Mouse (Mus musculus) heart, embryonic 15.5 days (tissue): ENCODE measurements around the gene Camta1. TPM values are rescaled to one million over a fixed set of nuclear protein-coding genes. Genes with fewer than 3 reads are reported as not detected.
A peak's percentile ranks its signal among the peaks of the same experiment; 100 is the strongest.
"Not testable (repeated sequence)": the region's sequence is repeated elsewhere in the genome, so short reads cannot be mapped to it uniquely, and the experiment has no call there.

Experiments used
- ATAC-seq: fragments of 200-750 bp; cut with Nextera tagmentation; replicated peaks from 2 replicates; pipeline ENCODE4 v1.8.0; 2017; ENCODE audit warnings: low read depth, moderate TSS enrichment; ENCODE audit not compliant: insufficient number of reproducible peaks, insufficient read depth, low FRiP score
- H3K27ac ChIP-seq: fragments of 300-500 bp; sonication (generic); 2 replicates; pipeline ENCODE4 v1.5.1; 2015; ENCODE audit warnings: mild to moderate bottlenecking, inconsistent platforms
- H3K27me3 ChIP-seq: fragments of 300-500 bp; sonication (generic); 2 replicates; pipeline ENCODE4 v1.6.1; 2015; ENCODE audit warnings: inconsistent platforms
- H3K36me3 ChIP-seq: fragments of 300-500 bp; sonication (generic); 2 replicates; pipeline ENCODE4 v1.6.1; 2015; ENCODE audit warnings: mild to moderate bottlenecking, inconsistent platforms
- H3K4me1 ChIP-seq: fragments of 300-500 bp; sonication (generic); replicated peaks from 2 replicates; pipeline ENCODE4 v1.6.1; 2015; ENCODE audit warnings: inconsistent platforms
- H3K4me2 ChIP-seq: fragments of 300-500 bp; sonication (generic); 2 replicates; pipeline ENCODE4 v1.6.1; 2015; ENCODE audit warnings: inconsistent platforms, mild to moderate bottlenecking, moderate library complexity
- H3K4me3 ChIP-seq: fragments of 300-500 bp; sonication (generic); 2 replicates; pipeline ENCODE4 v1.5.1; 2015; ENCODE audit warnings: mild to moderate bottlenecking, inconsistent platforms
- H3K9ac ChIP-seq: fragments of 300-500 bp; sonication (generic); 2 replicates; pipeline ENCODE4 v1.6.1; 2015; ENCODE audit warnings: mild to moderate bottlenecking, inconsistent platforms
- H3K9me3 ChIP-seq: fragments of 300-500 bp; sonication (generic); replicated peaks from 2 replicates; pipeline ENCODE4 v1.6.1; 2016; ENCODE audit warnings: inconsistent platforms
- WGBS: fragments of 180-500 bp; shearing (Covaris S2); methylation state at CpG from one replicate; pipeline ENCODE4 v1.1.7; 2015; ENCODE audit warnings: mixed read lengths; 5-methylcytosine and 5-hydroxymethylcytosine counted together
- polyA plus RNA-seq: library from polyadenylated mRNA; unstranded; fragments of >200 nt; fragmentation: Nextera tagmentation; extraction: Ambion mirVana; gene quantifications from 2 replicates; pipeline ENCODE4 v1.2.1, GENCODE M21; 2015

Gene Camta1
- polyA plus RNA-seq, 1 experiment from 2014 or later, result 165 TPM

- peak overlapping the region; percentile 70 for H3K4me3 ChIP-seq
- no peaks in the 10 kb centered on the region for H3K36me3 ChIP-seq
- 45% methylated on average over 10 of the region's 10 CpGs for WGBS
- H3K27me3 ChIP-seq, result no peaks in the 10 kb centered on the region
- peak overlapping the region; percentile 86 for H3K27ac ChIP-seq
- no peak for ATAC-seq
- H3K9ac ChIP-seq, result peak overlapping the region; percentile 68
- H3K4me2 ChIP-seq, result peak overlapping the region; percentile 69
- H3K9me3 ChIP-seq, result no peaks in the 10 kb centered on the region
- peaks cover 13% of the 10 kb centered on the region for H3K4me1 ChIP-seq
These were observed 946.3 kb downstream of the Camta1 start for GRCm38 (mm10) chr4:150915181-150915906.

- Histone ChIP-seq H3K9me3 (no peaks in the 10 kb centered on the region), H3K27me3 (no peaks in the 10 kb centered on the region), H3K4me3 (peak within 1 kb of the TSS; percentile 70), H3K4me1 (peaks cover 17% of the 10 kb centered on the region), H3K4me2 (peak within 1 kb of the TSS; percentile 69), H3K36me3 (no peaks in the 10 kb centered on the region), H3K27ac (peak within 1 kb of the TSS; percentile 86), H3K9ac (peak within 1 kb of the TSS; percentile 68)
- ATAC-seq, result peak; percentile 83
- 0% methylated on average over 48 of the region's 48 CpGs for WGBS
These were observed 947.4 kb downstream of the Camta1 start, which contains the start of the genes Park7 and Tnfrsf9 for GRCm38 (mm10) chr4:150914290-150914733. Gene Park7, minus strand, starts transcription at chr4:150914437. Gene Tnfrsf9, plus strand, starts transcription at chr4:150914562.

GRCm38 (mm10) chr4:150913743-150914142 lies 947.9 kb downstream of the Camta1 start:
- Histone ChIP-seq H3K27me3 (no peaks in the 10 kb centered on the region), H3K9me3 (no peaks in the 10 kb centered on the region), H3K9ac (peak overlapping the region; percentile 68), H3K27ac (peak overlapping the region; percentile 86), H3K4me1 (peaks cover 20% of the 10 kb centered on the region), H3K4me3 (peak overlapping the region; percentile 70), H3K36me3 (no peaks in the 10 kb centered on the region), H3K4me2 (peak overlapping the region; percentile 69)
- 13% methylated on average over 12 of the region's 12 CpGs for WGBS
- no peak for ATAC-seq

- Histone ChIP-seq H3K4me1 (peaks cover 23% of the 10 kb centered on the region), H3K36me3 (peaks cover 12% of the 10 kb centered on the region; the same call in 1 of the 2 replicates), H3K4me3 (peak overlapping the region; percentile 85), H3K27me3 (no peaks in the 10 kb centered on the region), H3K27ac (peak overlapping the region; percentile 90), H3K9me3 (no peaks in the 10 kb centered on the region), H3K9ac (peak overlapping the region; percentile 20; the same call in 1 of the 2 replicates), H3K4me2 (peak overlapping the region; percentile 75)
- ATAC-seq, result no peak
- WGBS, result 86% methylated on average over 19 of the region's 19 CpGs
These were observed 951.3 kb downstream of the Camta1 start for GRCm38 (mm10) chr4:150910164-150910951.

- peak overlapping the region; percentile 90 for H3K27ac ChIP-seq
- peak overlapping the region; percentile 85 for H3K4me3 ChIP-seq
- ATAC-seq, result peak; percentile 91
- under 1% methylated on average over 56 of the region's 56 CpGs for WGBS
- peaks cover 17% of the 10 kb centered on the region for H3K4me1 ChIP-seq
- H3K27me3 ChIP-seq, result no peaks in the 10 kb centered on the region
- peak overlapping the region; percentile 75 for H3K4me2 ChIP-seq
- peak overlapping the region; percentile 92 for H3K9ac ChIP-seq
- H3K36me3 ChIP-seq, result peaks cover 17% of the 10 kb centered on the region; the same call in 1 of the 2 replicates
- no peaks in the 10 kb centered on the region for H3K9me3 ChIP-seq
These were observed 952.1 kb downstream of the Camta1 start for GRCm38 (mm10) chr4:150909451-150910156.

- WGBS, result 77% methylated on average over 5 of the region's 5 CpGs
- Histone ChIP-seq H3K4me3 (peak overlapping the region; percentile 85), H3K4me1 (peaks cover 14% of the 10 kb centered on the region)
These were observed 953.2 kb downstream of the Camta1 start for GRCm38 (mm10) chr4:150908512-150908911.

GRCm38 (mm10) chr4:150907099-150907498 lies 954.6 kb downstream of the Camta1 start:
- Histone ChIP-seq H3K9me3 (no peaks in the 10 kb centered on the region), H3K27ac (no peak overlapping the region), H3K4me2 (no peak overlapping the region), H3K4me3 (no peak overlapping the region), H3K9ac (no peak overlapping the region), H3K4me1 (peaks cover 13% of the 10 kb centered on the region), H3K27me3 (no peaks in the 10 kb centered on the region), H3K36me3 (peaks cover 38% of the 10 kb centered on the region)
- no peak for ATAC-seq
- WGBS, result 84% methylated on average over 8 of the region's 8 CpGs

More at GRCm38 (mm10) chr4:150908512-150908911, 953.2 kb downstream of the Camta1 start:
- not testable (repeated sequence) for H3K27ac ChIP-seq, H3K27me3 ChIP-seq, H3K9ac ChIP-seq, H3K9me3 ChIP-seq, ATAC-seq
- peaks cover 24% of the 10 kb centered on the region for H3K36me3 ChIP-seq
- H3K4me2 ChIP-seq, result peak overlapping the region; percentile 3; the same call in 1 of the 2 replicates

GRCm38 (mm10) chr4:150903091-150903742 lies 958.5 kb downstream of the Camta1 start:
- Histone ChIP-seq H3K4me3 (no peak overlapping the region), H3K4me2 (no peak overlapping the region), H3K27ac (no peak overlapping the region), H3K4me1 (peaks cover under 1% of the 10 kb centered on the region; the same call in 1 of the 2 replicates), H3K9ac (no peak overlapping the region), H3K27me3 (no peaks in the 10 kb centered on the region), H3K36me3 (peaks cover 58% of the 10 kb centered on the region), H3K9me3 (no peaks in the 10 kb centered on the region)
- 93% methylated on average over 14 of the region's 14 CpGs for WGBS
- ATAC-seq, result no peak

- no peak overlapping the region for H3K4me2 ChIP-seq
- ATAC-seq, result no peak
- H3K4me1 ChIP-seq, result no peaks in the 10 kb centered on the region
- H3K36me3 ChIP-seq, result peaks cover 69% of the 10 kb centered on the region
- no peak overlapping the region for H3K4me3 ChIP-seq
- no peaks in the 10 kb centered on the region for H3K9me3 ChIP-seq
- H3K27ac ChIP-seq, result no peak overlapping the region
- 63% methylated on average over 12 of the region's 12 CpGs for WGBS
- H3K9ac ChIP-seq, result no peak overlapping the region
- no peaks in the 10 kb centered on the region for H3K27me3 ChIP-seq
These were observed 959.6 kb downstream of the Camta1 start for GRCm38 (mm10) chr4:150902062-150902461.

GRCm38 (mm10) chr4:150901651-150902050 lies 960.0 kb downstream of the Camta1 start:
- H3K27ac ChIP-seq, result no peak overlapping the region
- ATAC-seq, result no peak; the same call in 1 of the 2 replicates
- H3K4me3 ChIP-seq, result no peak overlapping the region
- H3K27me3 ChIP-seq, result no peaks in the 10 kb centered on the region
- peaks cover 69% of the 10 kb centered on the region for H3K36me3 ChIP-seq
- WGBS, result 47% methylated on average over 9 of the region's 9 CpGs
- no peak overlapping the region for H3K9ac ChIP-seq
- H3K9me3 ChIP-seq, result no peaks in the 10 kb centered on the region
- no peaks in the 10 kb centered on the region for H3K4me1 ChIP-seq
- no peak overlapping the region for H3K4me2 ChIP-seq
